Comparison of ENCODE assay signal across 15 mouse cellular contexts in genomic region chr5:36252746-36253504, GRCm38 (mm10). TPM values are rescaled to one million over a fixed set of nuclear protein-coding genes. Genes with fewer than 3 reads are reported as not detected.
A peak's percentile ranks its signal among the peaks of the same experiment; 100 is the strongest.
DNase-seq lines count a peak whose midpoint lies in the region; ATAC-seq lines count a peak whose summit lies in the region.
"Had no signal": no experiment of that assay in that cellular context is flagged by ENCODE, and none has a peak within 500 bp of the region (broad histone marks: within the 10 kb centered on the region; RNA-seq: fewer than 3 reads in every experiment).

No protein-coding gene starts in this region.

- no peaks in the 10 kb centered on the region for H3K36me3 ChIP-seq in heart, embryonic 10.5 days
- no peaks in the 10 kb centered on the region for H3K36me3 ChIP-seq in intestine, embryonic 15.5 days
- H3K36me3 ChIP-seq: liver, embryonic 13.5 days had no signal

- no peaks in the 10 kb centered on the region for H3K27me3 ChIP-seq in heart, embryonic 10.5 days (ENCODE audit: insufficient read depth, poor library complexity, severe bottlenecking)
- H3K27me3 ChIP-seq in intestine, embryonic 15.5 days (replicated peaks) = no peaks in the 10 kb centered on the region
- H3K27me3 ChIP-seq: liver, embryonic 13.5 days had no signal

- 89% methylated on average over 17 of the region's 17 CpGs for WGBS in heart, embryonic 10.5 days
- WGBS in intestine, embryonic 15.5 days = 54% methylated on average over 17 of the region's 17 CpGs

- peak; percentile 69 for ATAC-seq in intestine, embryonic 15.5 days
- ATAC-seq: forebrain, embryonic 14.5 days had no signal

- peaks cover 37% of the 10 kb centered on the region for H3K4me1 ChIP-seq in heart, embryonic 10.5 days
- peaks cover 26% of the 10 kb centered on the region for H3K4me1 ChIP-seq in intestine, embryonic 15.5 days (replicated peaks)
- H3K4me1 ChIP-seq: liver, embryonic 13.5 days had no signal

- H3K4me2 ChIP-seq in intestine, embryonic 15.5 days (replicated peaks) = no peak overlapping the region
- H3K4me2 ChIP-seq: liver, embryonic 13.5 days; midbrain, embryonic 11.5 days had no signal

- H3K9ac ChIP-seq in intestine, embryonic 15.5 days = no peak overlapping the region
- H3K9ac ChIP-seq: liver, embryonic 13.5 days had no signal

- H3K9me3 ChIP-seq in heart, embryonic 10.5 days = no peaks in the 10 kb centered on the region
- no peaks in the 10 kb centered on the region for H3K9me3 ChIP-seq in intestine, embryonic 15.5 days
- H3K9me3 ChIP-seq: liver, embryonic 13.5 days had no signal

- H3K27ac ChIP-seq in heart, embryonic 10.5 days = 0 out of 2 replicates have a peak overlapping the region, but pooled peaks have one; percentile 26
- peak overlapping the region; percentile 87 for H3K27ac ChIP-seq in intestine, embryonic 15.5 days
- H3K27ac ChIP-seq: liver, embryonic 13.5 days had no signal

- no peak for DNase-seq in heart, embryonic 10.5 days (ENCODE audit: low spot score)
- DNase-seq in heart, adult 9 months (ENCODE audit: low spot score in 2 of 2) = no peak
- DNase-seq in kidney, postnatal 10 days = peak; percentile 70
- no peak for DNase-seq in kidney, adult 9 months
- peak; percentile 19 to 61 for DNase-seq in lung, postnatal 4 days
- DNase-seq in adrenal gland, postnatal 25 days = no peak
- no peak for DNase-seq in right cerebral cortex, postnatal 14 days
- DNase-seq: cerebellum, adult 9-11 months; liver, embryonic 13.5 days; spleen, adult 18-20 months; thymus, postnatal 14 days had no signal

- H3K4me3 ChIP-seq in heart, embryonic 10.5 days = no peak overlapping the region
- no peak overlapping the region for H3K4me3 ChIP-seq in intestine, embryonic 15.5 days (replicated peaks)
- H3K4me3 ChIP-seq: liver, embryonic 13.5 days had no signal

RNA-seq across cellular contexts. Expression of gene Psapl1, which starts 49.1 kb away (rescaled TPM):
- 0.05 and 0.11 TPM in 2 replicates for polyA plus RNA-seq in heart, embryonic 10.5 days (2016; fragmentation: Nextera tagmentation; extraction: Ambion mirVana)
- 0.05 and 0.06 TPM in 2 replicates for polyA plus RNA-seq in intestine, embryonic 15.5 days (2015; fragmentation: Nextera tagmentation; extraction: Ambion mirVana)
- total RNA-seq in adrenal gland, postnatal 25 days (2021) = not detected in 2 replicates
- total RNA-seq: ES-E14 had no signal
- polyA plus RNA-seq: forebrain, embryonic 14.5 days; liver, embryonic 13.5 days had no signal

Comparison
In these comparisons a context has a peak if more than half of its experiments do, and no peak if none do; other contexts are left out.
1. DNase-seq: peak in kidney, postnatal 10 days (single experiment) and lung, postnatal 4 days (2 of 2); none in heart, embryonic 10.5 days (single experiment), heart, adult 9 months (0 of 2), kidney, adult 9 months (single experiment), adrenal gland, postnatal 25 days (single experiment) and right cerebral cortex, postnatal 14 days (single experiment).